In the genomic region with DNA sequence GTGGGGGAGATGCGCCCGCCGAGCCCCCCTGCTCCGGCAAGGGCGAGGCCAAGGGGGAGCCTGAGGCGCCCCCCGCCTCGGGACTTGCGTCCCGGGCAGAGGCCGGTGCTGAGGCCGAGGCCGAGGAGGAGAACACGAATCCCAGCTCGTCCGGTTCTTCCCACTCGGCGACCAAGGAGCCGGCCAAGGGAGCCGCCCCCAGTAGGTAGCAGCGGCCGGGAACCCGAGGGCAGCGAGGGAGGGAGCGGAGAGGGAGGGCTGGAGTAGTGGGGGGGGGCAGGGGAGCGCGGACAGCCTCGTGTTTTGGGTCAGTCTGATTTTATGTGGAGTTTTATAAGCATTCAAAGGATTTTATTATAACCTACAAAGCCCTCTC, we compare ENCODE assay signal across 19 mouse cellular contexts. TPM values are rescaled to one million over a fixed set of nuclear protein-coding genes. Genes with fewer than 3 reads are reported as not detected.
DNase-seq lines count a peak whose midpoint lies in the region; ATAC-seq and TF ChIP-seq lines count a peak whose summit lies in the region.
"Had no signal": no experiment of that assay in that cellular context is flagged by ENCODE, and none has a peak within 500 bp of the region (broad histone marks: within the 10 kb centered on the region; RNA-seq: fewer than 3 reads in every experiment).

No protein-coding gene starts in this region.

- H3K4me3 ChIP-seq in lung, postnatal 0 days (ENCODE audit: low read depth, low read length), result 0 out of 2 replicates have a peak overlapping the region, but pooled peaks have one; percentile 2
- no peak overlapping the region for H3K4me3 ChIP-seq in lung, adult 2 months (replicated peaks; ENCODE audit: extremely low read depth, low read depth, low read length)
- peak overlapping the region; percentile 55 for H3K4me3 ChIP-seq in limb, embryonic 12.5 days (replicated peaks)
- no peak overlapping the region for H3K4me3 ChIP-seq in midbrain, embryonic 13.5 days (replicated peaks)
- H3K4me3 ChIP-seq: hindbrain, embryonic 10.5 days; liver, embryonic 15.5 days had no signal

- H3K27ac ChIP-seq in lung, postnatal 0 days (ENCODE audit: low read length), result no peak overlapping the region
- H3K27ac ChIP-seq in limb, embryonic 12.5 days, result peak overlapping the region; percentile 89
- H3K27ac ChIP-seq in midbrain, embryonic 13.5 days, result no peak overlapping the region
- H3K27ac ChIP-seq: hindbrain, embryonic 10.5 days; liver, embryonic 15.5 days had no signal

- H3K4me1 ChIP-seq in lung, postnatal 0 days (ENCODE audit: insufficient read depth, low read depth, low read length), result no peaks in the 10 kb centered on the region
- no peaks in the 10 kb centered on the region; the same call in 1 of the 2 replicates for H3K4me1 ChIP-seq in lung, adult 2 months (ENCODE audit: control insufficient read depth, insufficient read depth, low read length)
- H3K4me1 ChIP-seq in limb, embryonic 12.5 days (replicated peaks), result peaks cover 71% of the 10 kb centered on the region
- H3K4me1 ChIP-seq in midbrain, embryonic 13.5 days (replicated peaks), result no peaks in the 10 kb centered on the region
- H3K4me1 ChIP-seq: hindbrain, embryonic 10.5 days; liver, embryonic 15.5 days had no signal

- TF ChIP-seq CTCF in lung, postnatal 0 days (IDR thresholded peaks at IDR 0.05), result no peak
- TF ChIP-seq CTCF in lung, adult 2 months (IDR thresholded peaks at IDR 0.05; ENCODE audit: insufficient read depth, low read length), result no peak

- 4% methylated on average over 20 of the region's 28 CpGs for WGBS in lung, postnatal 0 days
- 1% methylated on average over 28 of the region's 28 CpGs for WGBS in lung, adult 2 months
- WGBS in limb, embryonic 12.5 days, result under 1% methylated on average over 28 of the region's 28 CpGs
- 0% methylated on average over 28 of the region's 28 CpGs for WGBS in midbrain, embryonic 13.5 days

- H3K36me3 ChIP-seq in lung, postnatal 0 days (ENCODE audit: insufficient read depth, low read length), result no peaks in the 10 kb centered on the region
- H3K36me3 ChIP-seq in limb, embryonic 12.5 days, result no peaks in the 10 kb centered on the region
- no peaks in the 10 kb centered on the region for H3K36me3 ChIP-seq in midbrain, embryonic 13.5 days
- H3K36me3 ChIP-seq: hindbrain, embryonic 10.5 days; liver, embryonic 15.5 days had no signal

- no peak overlapping the region for H3K4me2 ChIP-seq in lung, postnatal 0 days (replicated peaks; ENCODE audit: low read depth, low read length)
- H3K4me2 ChIP-seq in limb, embryonic 12.5 days, result peak overlapping the region; percentile 60
- no peak overlapping the region for H3K4me2 ChIP-seq in midbrain, embryonic 13.5 days (replicated peaks)
- H3K4me2 ChIP-seq: liver, embryonic 15.5 days had no signal

- no peak for TF ChIP-seq POLR2A in lung, adult 2 months (IDR thresholded peaks at IDR 0.05; ENCODE audit: borderline replicate concordance, extremely low read depth, low read depth, low read length)

- no peak overlapping the region for H3K9ac ChIP-seq in lung, postnatal 0 days (replicated peaks; ENCODE audit: low read depth)
- H3K9ac ChIP-seq in limb, embryonic 12.5 days (replicated peaks), result peak overlapping the region; percentile 81
- H3K9ac ChIP-seq in midbrain, embryonic 13.5 days (replicated peaks), result no peak overlapping the region
- H3K9ac ChIP-seq: liver, embryonic 15.5 days had no signal

- TF ChIP-seq EP300 in lung, postnatal 0 days (IDR thresholded peaks at IDR 0.05), result no peak

- ATAC-seq in lung, postnatal 0 days, result no peak
- ATAC-seq in limb, embryonic 12.5 days (ENCODE audit: insufficient number of reproducible peaks, insufficient read depth, low FRiP score, low TSS enrichment, low read depth), result no peak
- ATAC-seq in midbrain, embryonic 13.5 days, result no peak

- no peaks in the 10 kb centered on the region for H3K9me3 ChIP-seq in lung, postnatal 0 days (ENCODE audit: low read length)
- no peaks in the 10 kb centered on the region for H3K9me3 ChIP-seq in limb, embryonic 12.5 days
- no peaks in the 10 kb centered on the region for H3K9me3 ChIP-seq in midbrain, embryonic 13.5 days
- H3K9me3 ChIP-seq: hindbrain, embryonic 10.5 days; liver, embryonic 15.5 days had no signal

- H3K27me3 ChIP-seq in lung, postnatal 0 days (replicated peaks; ENCODE audit: insufficient read depth, low read length), result peaks cover 90% of the 10 kb centered on the region
- H3K27me3 ChIP-seq in limb, embryonic 12.5 days, result peaks cover 87% of the 10 kb centered on the region
- peaks cover 99% of the 10 kb centered on the region for H3K27me3 ChIP-seq in midbrain, embryonic 13.5 days

- DNase-seq in gastrocnemius, postnatal 14 days, result peak; percentile 74
- DNase-seq in gastrocnemius, adult 8-10 months (ENCODE audit: low spot score in 2 of 2), result no peak
- no peak for DNase-seq in lung, postnatal 0 days (ENCODE audit: low spot score)
- no peak for DNase-seq in lung, adult 2 months
- peak; percentile 40 for DNase-seq in skeletal muscle tissue, adult 2 months (ENCODE audit: low read depth, low spot score)
- no peak for DNase-seq in ovary, adult 18-20 months (ENCODE audit: low spot score)
- DNase-seq: adrenal gland, postnatal 36 days; B cell, adult 2 months; cerebellum, postnatal 10 days; layer of hippocampus, adult 9-11 months; thymus, adult 18-20 months had no signal

- intact Hi-C loops in gastrocnemius, postnatal 14 days (cut with DNase I; ENCODE audit: low total_unique reads), result no loop called here

RNA-seq across cellular contexts. Expression of gene Hoxc11, which starts 0.8 kb away (rescaled TPM):
- total RNA-seq in gastrocnemius, postnatal 14 days (2021), result 1 to 10 TPM; 6.6 to 9.1 TPM
- 1 to 10 TPM; 6.0 to 8.8 (median 7.6) TPM for total RNA-seq in gastrocnemius, adult 8-10 months (2022)
- not detected in 2 replicates for polyA plus RNA-seq in lung, postnatal 0 days (2015; fragmentation: Nextera tagmentation; extraction: Ambion mirVana)
- polyA plus RNA-seq in lung, adult 2 months (2012; rRNA removed), result not detected in 2 replicates
- 3.5 and 5.2 TPM in 2 replicates for polyA plus RNA-seq in limb, embryonic 12.5 days (2016; fragmentation: Nextera tagmentation; extraction: Ambion mirVana)
- polyA plus RNA-seq in midbrain, embryonic 13.5 days (2015; fragmentation: Nextera tagmentation; extraction: Ambion mirVana), result not detected in 2 replicates
- total RNA-seq: adrenal gland, postnatal 36 days; granulocyte monocyte progenitor cell, adult 5-6 weeks; left cerebral cortex, postnatal 14 days had no signal
- polyA plus RNA-seq: heart, embryonic 14.5 days; hindbrain, embryonic 10.5 days; liver, embryonic 15.5 days had no signal

RNA-seq across cellular contexts. Expression of gene Hoxc10, which starts 11.6 kb away (rescaled TPM):
- total RNA-seq in gastrocnemius, postnatal 14 days (2021), result 10 to 100 TPM; 47.9 to 48.0 TPM
- 100 to 1,000 TPM in 1 of 4 experiments, 10 to 100 TPM in 3; 77.4 to 106 (median 88.9) TPM for total RNA-seq in gastrocnemius, adult 8-10 months (2022)
- polyA plus RNA-seq in lung, postnatal 0 days (2015; fragmentation: Nextera tagmentation; extraction: Ambion mirVana), result not detected in 2 replicates
- not detected in 2 replicates for polyA plus RNA-seq in lung, adult 2 months (2012; rRNA removed)
- 20.7 and 21.2 TPM in 2 replicates for polyA plus RNA-seq in limb, embryonic 12.5 days (2016; fragmentation: Nextera tagmentation; extraction: Ambion mirVana)
- not detected in 2 replicates for polyA plus RNA-seq in midbrain, embryonic 13.5 days (2015; fragmentation: Nextera tagmentation; extraction: Ambion mirVana)
- total RNA-seq: granulocyte monocyte progenitor cell, adult 5-6 weeks; left cerebral cortex, postnatal 14 days had no signal
- polyA plus RNA-seq: heart, embryonic 14.5 days; hindbrain, embryonic 10.5 days; liver, embryonic 15.5 days had no signal

RNA-seq across cellular contexts. Expression of gene Hoxc5, which starts 12.2 kb away (rescaled TPM):
- total RNA-seq in gastrocnemius, postnatal 14 days (2021), result 1 to 10 TPM; 1.4 to 1.8 TPM
- total RNA-seq in gastrocnemius, adult 8-10 months (2022), result 1 to 10 TPM; 1.6 to 3.4 (median 2.4) TPM
- 0.23 TPM in 1 of 2 replicates, not detected in the other for polyA plus RNA-seq in lung, postnatal 0 days (2015; fragmentation: Nextera tagmentation; extraction: Ambion mirVana)
- polyA plus RNA-seq in lung, adult 2 months (2012; rRNA removed), result 0.36 and 1.6 TPM in 2 replicates
- polyA plus RNA-seq in limb, embryonic 12.5 days (2016; fragmentation: Nextera tagmentation; extraction: Ambion mirVana), result 6.3 and 12.2 TPM in 2 replicates
- 0.09 TPM in 1 of 2 replicates, not detected in the other for polyA plus RNA-seq in midbrain, embryonic 13.5 days (2015; fragmentation: Nextera tagmentation; extraction: Ambion mirVana)
- total RNA-seq: granulocyte monocyte progenitor cell, adult 5-6 weeks; left cerebral cortex, postnatal 14 days had no signal

RNA-seq across cellular contexts. Expression of gene Hoxc12, which starts 18.4 kb away (rescaled TPM):
- under 1 TPM in 1 of 2 experiments, not detected in 1; 0.22 TPM for total RNA-seq in gastrocnemius, postnatal 14 days (2021)
- total RNA-seq in gastrocnemius, adult 8-10 months (2022), result not detected
- polyA plus RNA-seq in lung, postnatal 0 days (2015; fragmentation: Nextera tagmentation; extraction: Ambion mirVana), result not detected in 2 replicates
- not detected in 2 replicates for polyA plus RNA-seq in lung, adult 2 months (2012; rRNA removed)
- 2.0 and 2.8 TPM in 2 replicates for polyA plus RNA-seq in limb, embryonic 12.5 days (2016; fragmentation: Nextera tagmentation; extraction: Ambion mirVana)
- polyA plus RNA-seq in midbrain, embryonic 13.5 days (2015; fragmentation: Nextera tagmentation; extraction: Ambion mirVana), result not detected in 2 replicates
- total RNA-seq: adrenal gland, postnatal 36 days; granulocyte monocyte progenitor cell, adult 5-6 weeks; left cerebral cortex, postnatal 14 days had no signal
- polyA plus RNA-seq: heart, embryonic 14.5 days; hindbrain, embryonic 10.5 days; liver, embryonic 15.5 days; urinary bladder, adult 2 months had no signal

RNA-seq across cellular contexts. Expression of gene Hoxc9, which starts 21.2 kb away (rescaled TPM):
- 1 to 10 TPM; 5.7 to 5.8 TPM for total RNA-seq in gastrocnemius, postnatal 14 days (2021)
- 1 to 10 TPM; 5.3 to 7.4 (median 6.0) TPM for total RNA-seq in gastrocnemius, adult 8-10 months (2022)
- polyA plus RNA-seq in lung, postnatal 0 days (2015; fragmentation: Nextera tagmentation; extraction: Ambion mirVana), result not detected in 2 replicates
- polyA plus RNA-seq in lung, adult 2 months (2012; rRNA removed), result not detected in 2 replicates
- 3.6 TPM in 2 replicates for polyA plus RNA-seq in limb, embryonic 12.5 days (2016; fragmentation: Nextera tagmentation; extraction: Ambion mirVana)
- polyA plus RNA-seq in midbrain, embryonic 13.5 days (2015; fragmentation: Nextera tagmentation; extraction: Ambion mirVana), result not detected in 2 replicates
- total RNA-seq: granulocyte monocyte progenitor cell, adult 5-6 weeks; left cerebral cortex, postnatal 14 days had no signal
- polyA plus RNA-seq: heart, embryonic 14.5 days; hindbrain, embryonic 10.5 days; liver, embryonic 15.5 days had no signal

Comparison
In these comparisons a context has a peak if more than half of its experiments do, and no peak if none do; other contexts are left out.
1. DNase-seq: peak in gastrocnemius, postnatal 14 days (single experiment) and skeletal muscle tissue, adult 2 months (single experiment); none in gastrocnemius, adult 8-10 months (0 of 2), lung, postnatal 0 days (single experiment), lung, adult 2 months (single experiment) and ovary, adult 18-20 months (single experiment).
2. H3K4me3 ChIP-seq: peak in lung, postnatal 0 days (single experiment) and limb, embryonic 12.5 days (single experiment); none in lung, adult 2 months (single experiment) and midbrain, embryonic 13.5 days (single experiment).
3. RNA of gene Hoxc10, which starts 11.6 kb away (polyA plus RNA-seq): 20.7 to 21.2 TPM in limb, embryonic 12.5 days; not detected in lung, postnatal 0 days, not detected in lung, adult 2 months and not detected in midbrain, embryonic 13.5 days; every median in the first group is over 10 times any median in the second.